Mouse (Mus musculus): ENCODE results near the gene Nfatc3. TPM values are rescaled to one million over a fixed set of nuclear protein-coding genes. Genes with fewer than 3 reads are reported as not detected.
A peak's percentile ranks its signal among the peaks of the same experiment; 100 is the strongest.

Gene Nfatc3
- total and polyA plus RNA-seq, 3 experiments, result 29.0 to 96.3 (median 37.8) TPM

- no peaks in the 10 kb centered on the region for H3K9me3 ChIP-seq (replicated peaks; ENCODE audit: low read length)
- H3K4me2 ChIP-seq (ENCODE audit: insufficient read depth, low read depth, poor library complexity, severe bottlenecking), result peak overlapping the region; percentile 79
- H3K27me3 ChIP-seq (replicated peaks), result no peaks in the 10 kb centered on the region
- H3K36me3 ChIP-seq (replicated peaks in 1 of 2; ENCODE audit: control insufficient read depth in 1 of 2, insufficient read depth in 1 of 2, low read length in 1 of 2), result peaks cover 0 to 27% of the 10 kb centered on the region in 2 experiments
- DNase-seq (ENCODE audit: extremely low read depth), result peak; percentile 74
- TF ChIP-seq ZC3H11A (IDR thresholded peaks at IDR 0.05; ENCODE audit: low read depth, low read length), result no peak
- peak; percentile 53; the same call in 1 of the 2 replicates for TF ChIP-seq TCF12 (IDR thresholded peaks at IDR 0.05; ENCODE audit: low read depth, low read length)
- peak; percentile 32; the same call in 1 of the 2 replicates for TF ChIP-seq ZMIZ1 (IDR thresholded peaks at IDR 0.05; ENCODE audit: low read depth, low read length)
- no peak for TF ChIP-seq RAD21 (IDR thresholded peaks at IDR 0.05; ENCODE audit: low read depth, low read length)
- TF ChIP-seq CHD2 (IDR thresholded peaks at IDR 0.05; ENCODE audit: low read length), result no peak
- TF ChIP-seq JUND (conservative IDR thresholded peaks at IDR 0.05; ENCODE audit: low read depth, low read length), result no peak
- no peak for TF ChIP-seq RCOR1 (conservative IDR thresholded peaks at IDR 0.05; ENCODE audit: low read depth, low read length)
- peak; percentile 36; the same call in 1 of the 2 replicates for TF ChIP-seq ETS1 (conservative IDR thresholded peaks at IDR 0.05; ENCODE audit: low read depth, low read length)
- TF ChIP-seq JUN (IDR thresholded peaks at IDR 0.05; ENCODE audit: insufficient read depth, low read depth, low read length), result no peak
- TF ChIP-seq NELFE (IDR thresholded peaks at IDR 0.05; ENCODE audit: low read depth, low read length), result no peak
- no peak for TF ChIP-seq MAX (IDR thresholded peaks at IDR 0.05; ENCODE audit: low read length)
- TF ChIP-seq KAT2A (IDR thresholded peaks at IDR 0.05; ENCODE audit: insufficient replicate concordance, low read length), result no peak
- no peak; the same call in 1 of the 2 replicates for TF ChIP-seq MEF2A (IDR thresholded peaks at IDR 0.05; ENCODE audit: borderline replicate concordance, low read depth, low read length)
- peak; percentile 35; the same call in 1 of the 2 replicates for TF ChIP-seq ELF1 (IDR thresholded peaks at IDR 0.05; ENCODE audit: low read depth, low read length)
- peak; percentile 37; the same call in 1 of the 2 replicates for TF ChIP-seq IRF4 (IDR thresholded peaks at IDR 0.05; ENCODE audit: low read depth, low read length)
- no peak for TF ChIP-seq ZKSCAN1 (IDR thresholded peaks at IDR 0.05; ENCODE audit: borderline replicate concordance, low read depth, low read length)
- TF ChIP-seq ZNF384 (IDR thresholded peaks at IDR 0.05; ENCODE audit: low read depth, low read length), result peak; percentile 56
- no peak; the same call in 1 of the 2 replicates for TF ChIP-seq MXI1 (IDR thresholded peaks at IDR 0.05; ENCODE audit: low read depth, low read length)
- TF ChIP-seq CTCF (conservative IDR thresholded peaks at IDR 0.05 in 1 of 2, IDR thresholded peaks at IDR 0.05 in 1 of 2; ENCODE audit: low read depth in 2 of 2, low read length in 2 of 2), result no peak
- TF ChIP-seq SMC3 (IDR thresholded peaks at IDR 0.05; ENCODE audit: low read depth, low read length), result no peak
- no peak for TF ChIP-seq E2F4 (IDR thresholded peaks at IDR 0.05; ENCODE audit: insufficient replicate concordance, low read depth, low read length)
- no peak for TF ChIP-seq MAZ (IDR thresholded peaks at IDR 0.05; ENCODE audit: low read depth, low read length)
- no peak for TF ChIP-seq GABPA (IDR thresholded peaks at IDR 0.05; ENCODE audit: insufficient replicate concordance, low read depth, low read length)
- no peak for TF ChIP-seq CHD1 (IDR thresholded peaks at IDR 0.05; ENCODE audit: low read depth, low read length)
- TF ChIP-seq EP300 (IDR thresholded peaks at IDR 0.05; ENCODE audit: low read length), result no peak
- no peak for TF ChIP-seq PAX5 (IDR thresholded peaks at IDR 0.05; ENCODE audit: low read length)
- TF ChIP-seq HCFC1 (IDR thresholded peaks at IDR 0.05; ENCODE audit: low read depth, low read length), result no peak
- peak; percentile 22; the same call in 1 of the 2 replicates for TF ChIP-seq BHLHE40 (IDR thresholded peaks at IDR 0.05; ENCODE audit: low read depth, low read length)
- TF ChIP-seq UBTF (IDR thresholded peaks at IDR 0.05; ENCODE audit: low read depth, low read length), result no peak
- TF ChIP-seq USF1 (IDR thresholded peaks at IDR 0.05; ENCODE audit: low read depth, low read length), result no peak
- TF ChIP-seq MYC (IDR thresholded peaks at IDR 0.05; ENCODE audit: low read depth, low read length), result peak; percentile 32; the same call in 1 of the 2 replicates
- TF ChIP-seq POLR2AphosphoS2 (IDR thresholded peaks at IDR 0.05; ENCODE audit: low read depth, low read length), result 0 out of 2 replicates have a peak, but pooled peaks have one; percentile 2
- TF ChIP-seq SIN3A (IDR thresholded peaks at IDR 0.05; ENCODE audit: low read length), result no peak
- no peak for TF ChIP-seq MAFK (IDR thresholded peaks at IDR 0.05; ENCODE audit: insufficient replicate concordance, low read length)
- TF ChIP-seq POLR2A (IDR thresholded peaks at IDR 0.05; ENCODE audit: low read depth, low read length), result peak; percentile 46; the same call in 1 of the 2 replicates
- no peak for TF ChIP-seq USF2 (conservative IDR thresholded peaks at IDR 0.05; ENCODE audit: low read depth, low read length)
- TF ChIP-seq TBP (conservative IDR thresholded peaks at IDR 0.05; ENCODE audit: low read depth, low read length), result peak; percentile 63; the same call in 1 of the 2 replicates
- no peak for TF ChIP-seq NRF1 (IDR thresholded peaks at IDR 0.05; ENCODE audit: low read depth, low read length)
- dilution Hi-C loops (cut with MboI; ENCODE audit: extremely low pct_ligation_motif_present, extremely low pct_unique_long_range_greater_than_20kb, low sequenced_read_pairs), result no loop called here
- peak overlapping the region; percentile 53 to 74 (median 60) for H3K4me3 ChIP-seq (replicated peaks in 1 of 3; ENCODE audit: low read depth in 2 of 3, low read length in 2 of 3, poor library complexity in 1 of 3)
- H3K4me1 ChIP-seq (ENCODE audit: control insufficient read depth in 1 of 2, insufficient read depth in 2 of 2), result peaks cover 14 to 40% of the 10 kb centered on the region in 2 experiments
- peaks cover 54% of the 10 kb centered on the region for H3K79me2 ChIP-seq (replicated peaks; ENCODE audit: control insufficient read depth, extremely low read depth, insufficient read depth, poor library complexity, severe bottlenecking)
- peak overlapping the region; percentile 95 for H3K9ac ChIP-seq (ENCODE audit: insufficient read depth, low read depth)
- in situ Hi-C loops (cut with MboI; ENCODE audit: low pct_ligation_motif_present, low pct_unique_long_range_greater_than_20kb, low sequenced_read_pairs), result no loop called here
- peak overlapping the region; percentile 95 for H3K27ac ChIP-seq (ENCODE audit: insufficient read depth, low read depth)
Measured at GRCm38 (mm10) chr8:106055038-106055437, 3.6 kb upstream of the Nfatc3 start.
